Mouse (Mus musculus): ENCODE data around the gene Timm17b. TPM values are rescaled to one million over a fixed set of nuclear protein-coding genes. Genes with fewer than 3 reads are reported as not detected.
"Not testable (repeated sequence)": the region's sequence is repeated elsewhere in the genome, so short reads cannot be mapped to it uniquely, and the experiment has no call there.

Gene Timm17b
- 10 to 100 TPM; 24.5 to 24.8 TPM for total RNA-seq (2021)

GRCm38 (mm10) chrX:7898880-7899874 lies at the start of gene Timm17b, which contains the start of gene Pqbp1:
Timm17b (plus strand) TSS chrX:7899357.
Pqbp1 (minus strand) TSS chrX:7899269.
- intact Hi-C loops (cut with DNase I): no loop called here
- DNase-seq (ENCODE audit: low spot score in 2 of 2): peak; percentile 85 to 86

GRCm38 (mm10) chrX:7854578-7854977 lies 44.6 kb upstream of the Timm17b start:
- DNase-seq (ENCODE audit: low spot score in 2 of 2): peak in 1 of 2 experiments; percentile 16
- intact Hi-C loops (cut with DNase I): no loop called here

GRCm38 (mm10) chrX:7859191-7859753 lies 39.9 kb upstream of the Timm17b start:
- DNase-seq (ENCODE audit: low spot score in 2 of 2): no peak
- intact Hi-C loops (cut with DNase I): no loop called here

- intact Hi-C loops (cut with DNase I): no loop called here
- DNase-seq (ENCODE audit: low spot score in 2 of 2): no peak
Observed at GRCm38 (mm10) chrX:7863181-7863580, 36.0 kb upstream of the Timm17b start.

GRCm38 (mm10) chrX:7864551-7864950 lies 34.6 kb upstream of the Timm17b start:
- intact Hi-C loops (cut with DNase I): no loop called here
- DNase-seq (ENCODE audit: low spot score in 2 of 2): no peak

GRCm38 (mm10) chrX:7865343-7865742 lies 33.8 kb upstream of the Timm17b start:
- no peak for DNase-seq (ENCODE audit: low spot score in 2 of 2)
- intact Hi-C loops (cut with DNase I): no loop called here

GRCm38 (mm10) chrX:7865786-7866185 lies 33.4 kb upstream of the Timm17b start:
- DNase-seq (ENCODE audit: low spot score in 2 of 2): no peak
- intact Hi-C loops (cut with DNase I): no loop called here

GRCm38 (mm10) chrX:7867141-7867540 lies 32.0 kb upstream of the Timm17b start:
- DNase-seq (ENCODE audit: low spot score in 2 of 2): no peak
- intact Hi-C loops (cut with DNase I): no loop called here

- DNase-seq (ENCODE audit: low spot score in 2 of 2): no peak
- intact Hi-C loops (cut with DNase I): no loop called here
Observed at GRCm38 (mm10) chrX:7868506-7868905, 30.7 kb upstream of the Timm17b start.

- DNase-seq (ENCODE audit: low spot score in 2 of 2): no peak
- intact Hi-C loops (cut with DNase I): no loop called here
Observed at GRCm38 (mm10) chrX:7869826-7870225, 29.3 kb upstream of the Timm17b start.

GRCm38 (mm10) chrX:7878007-7878419 lies 21.1 kb upstream of the Timm17b start, which contains the start of gene Pim2:
Pim2 (plus strand) TSS chrX:7878262.
- intact Hi-C loops (cut with DNase I): no loop called here
- peak; percentile 81 to 83 for DNase-seq (ENCODE audit: low spot score in 2 of 2)

GRCm38 (mm10) chrX:7878495-7878894 lies 20.7 kb upstream of the Timm17b start:
- intact Hi-C loops (cut with DNase I): no loop called here
- DNase-seq (ENCODE audit: low spot score in 2 of 2): peak; percentile 31 to 32

- intact Hi-C loops (cut with DNase I): no loop called here
- DNase-seq (ENCODE audit: low spot score in 2 of 2): peak; percentile 58 to 59
Observed at GRCm38 (mm10) chrX:7879819-7880218, 19.3 kb upstream of the Timm17b start.

GRCm38 (mm10) chrX:7883841-7884567 lies 15.2 kb upstream of the Timm17b start, which contains the start of gene Slc35a2:
Slc35a2 (plus strand) TSS chrX:7884028.
- DNase-seq (ENCODE audit: low spot score in 2 of 2): peak; percentile 79 to 81
- intact Hi-C loops (cut with DNase I): no loop called here

GRCm38 (mm10) chrX:7898211-7898610 lies 946 bp upstream of the Timm17b start:
- DNase-seq (ENCODE audit: low spot score in 2 of 2): no peak
- intact Hi-C loops (cut with DNase I): no loop called here

GRCm38 (mm10) chrX:7904441-7904840 lies 5.3 kb downstream of the Timm17b start:
- no peak for DNase-seq (ENCODE audit: low spot score in 2 of 2)
- intact Hi-C loops (cut with DNase I): no loop called here

GRCm38 (mm10) chrX:7907735-7908134 lies 8.6 kb downstream of the Timm17b start, which contains the start of gene Gm10491:
Gm10491 (minus strand) TSS chrX:7907835.
- no peak for DNase-seq (ENCODE audit: low spot score in 2 of 2)
- intact Hi-C loops (cut with DNase I): no loop called here

GRCm38 (mm10) chrX:7909242-7909641 lies 10.1 kb downstream of the Timm17b start, which contains the start of gene Gm10490:
Gm10490 (plus strand) TSS chrX:7909542.
- DNase-seq (ENCODE audit: low spot score in 2 of 2); intact Hi-C loops (cut with DNase I): not testable (repeated sequence)

- intact Hi-C loops (cut with DNase I): no loop called here
Observed at GRCm38 (mm10) chrX:7910473-7910872, 11.3 kb downstream of the Timm17b start.

GRCm38 (mm10) chrX:7915669-7916068 lies 16.5 kb downstream of the Timm17b start:
- intact Hi-C loops (cut with DNase I): loop anchor here (5.0 kb wide), 1 partner anchor 102 kb away; the partner anchor contains the start of gene Glod5
- not testable (repeated sequence) for DNase-seq (ENCODE audit: low spot score in 2 of 2)

More at GRCm38 (mm10) chrX:7910473-7910872, 11.3 kb downstream of the Timm17b start:
- no peak for DNase-seq (ENCODE audit: low spot score in 2 of 2)

All from left cerebral cortex, postnatal 36 days (tissue).